Mouse (Mus musculus): ENCODE data around the gene Rerg. TPM values are rescaled to one million over a fixed set of nuclear protein-coding genes. Genes with fewer than 3 reads are reported as not detected.

The Rerg gene
- polyA plus RNA-seq, 2 experiments from 2014 or later, result not detected

DNA sequence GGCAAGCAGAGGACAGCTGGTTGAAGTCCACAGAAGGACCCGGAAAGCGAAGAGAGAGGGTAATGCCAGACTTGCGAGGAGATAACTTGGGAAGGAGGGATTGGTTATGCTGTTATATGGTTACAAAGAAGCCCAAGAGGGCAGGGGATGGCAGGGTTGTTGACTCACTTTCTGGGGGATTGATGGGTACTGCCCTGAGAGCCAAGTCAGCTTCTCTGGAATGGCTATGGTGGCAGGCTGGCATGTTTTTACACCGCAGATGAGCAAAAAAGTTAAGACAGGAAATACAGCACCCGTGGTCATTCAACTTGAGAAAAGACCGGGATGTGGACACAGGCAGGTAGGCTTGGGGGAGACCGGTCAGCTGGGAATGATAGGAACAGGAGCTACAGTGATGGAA is 7.8 kb downstream of the Rerg start:
- ATAC-seq, result no peak

DNA sequence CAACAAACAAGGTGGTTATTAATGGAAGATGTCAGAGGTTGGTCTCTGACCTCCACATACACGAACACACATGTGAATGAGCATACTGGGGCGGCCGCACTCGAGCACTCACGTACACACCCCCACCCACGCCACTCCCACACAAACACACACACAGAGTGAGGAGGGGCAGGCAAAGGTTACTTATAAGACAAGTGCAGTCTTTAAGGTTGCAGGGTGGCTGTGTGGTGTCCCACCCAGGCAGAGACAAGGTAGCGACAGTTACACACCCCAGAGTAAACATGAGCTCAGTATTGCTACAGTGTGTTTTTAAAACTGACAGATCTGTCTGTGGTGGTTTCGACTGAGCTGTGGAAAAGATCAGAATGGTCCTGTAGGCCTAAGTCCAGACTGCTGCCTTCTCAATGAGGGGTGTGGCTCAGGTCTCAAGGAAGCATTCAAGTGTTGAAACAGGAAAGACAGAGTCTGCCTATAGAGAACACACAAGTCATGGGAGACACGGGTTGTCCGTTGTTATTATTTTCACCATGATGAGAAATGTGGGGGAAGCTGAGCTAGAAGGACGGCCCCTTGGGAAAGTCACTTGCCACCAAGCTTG is 8.7 kb downstream of the Rerg start:
- no peak for ATAC-seq

DNA sequence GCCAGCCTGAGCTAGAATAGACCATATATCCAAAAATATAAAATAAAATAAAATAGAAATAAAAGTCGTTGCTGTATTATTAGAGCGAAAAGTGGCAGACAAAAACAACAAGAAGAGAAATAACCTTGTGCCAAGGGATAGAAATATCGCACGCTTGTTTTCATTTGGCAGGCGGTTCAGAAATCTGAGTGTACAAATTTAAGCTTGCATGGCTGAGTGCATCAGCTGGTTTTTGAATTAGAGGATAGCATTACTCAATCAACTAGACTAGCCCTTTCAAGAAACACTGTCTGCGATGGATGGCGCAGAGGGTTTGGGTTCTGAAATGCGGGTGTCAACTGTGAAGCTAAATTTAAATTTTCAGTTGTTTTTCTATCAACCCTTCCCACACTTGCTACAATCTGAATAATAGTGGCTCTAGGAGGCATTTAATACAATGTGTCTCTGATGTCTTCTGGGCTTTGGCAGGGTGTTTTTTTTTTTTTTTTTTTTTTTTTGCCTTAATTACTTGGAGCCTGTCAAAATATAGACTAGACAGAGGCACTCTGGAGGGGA is 10.8 kb downstream of the Rerg start:
- ATAC-seq, result no peak

- no peak for ATAC-seq
Measured at GRCm38 (mm10) chr6:137156437-137157219, 13.7 kb downstream of the Rerg start.

- ATAC-seq, result no peak
Measured at GRCm38 (mm10) chr6:137155196-137156137, 14.8 kb downstream of the Rerg start.

GRCm38 (mm10) chr6:137153021-137153420 is 17.3 kb downstream of the Rerg start:
- ATAC-seq, result no peak

- ATAC-seq, result no peak
Measured at GRCm38 (mm10) chr6:137151015-137151414, 19.3 kb downstream of the Rerg start.

- ATAC-seq, result no peak
Measured at GRCm38 (mm10) chr6:137149833-137150232, 20.5 kb downstream of the Rerg start.

GRCm38 (mm10) chr6:137146910-137147309 is 23.4 kb downstream of the Rerg start:
- ATAC-seq, result no peak

DNA sequence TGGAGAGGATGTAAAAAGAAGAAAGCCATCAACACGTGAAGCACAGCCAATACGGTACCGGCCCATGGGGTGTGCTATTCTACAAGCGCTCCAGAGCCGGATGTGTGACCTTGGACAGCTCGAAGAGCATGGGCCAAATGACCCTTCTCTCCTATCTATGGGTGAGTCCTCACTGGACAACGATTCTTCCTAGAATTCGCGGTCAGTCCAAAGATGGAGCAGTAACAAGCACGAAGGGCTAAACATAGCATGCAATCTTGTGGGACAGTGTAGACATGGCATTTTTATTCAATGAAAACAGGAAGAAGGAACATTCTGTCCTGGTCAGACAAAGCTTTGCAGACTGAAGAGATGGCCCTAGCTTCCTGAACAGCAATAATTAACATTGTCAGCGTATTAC is 24.7 kb downstream of the Rerg start:
- no peak for ATAC-seq

DNA sequence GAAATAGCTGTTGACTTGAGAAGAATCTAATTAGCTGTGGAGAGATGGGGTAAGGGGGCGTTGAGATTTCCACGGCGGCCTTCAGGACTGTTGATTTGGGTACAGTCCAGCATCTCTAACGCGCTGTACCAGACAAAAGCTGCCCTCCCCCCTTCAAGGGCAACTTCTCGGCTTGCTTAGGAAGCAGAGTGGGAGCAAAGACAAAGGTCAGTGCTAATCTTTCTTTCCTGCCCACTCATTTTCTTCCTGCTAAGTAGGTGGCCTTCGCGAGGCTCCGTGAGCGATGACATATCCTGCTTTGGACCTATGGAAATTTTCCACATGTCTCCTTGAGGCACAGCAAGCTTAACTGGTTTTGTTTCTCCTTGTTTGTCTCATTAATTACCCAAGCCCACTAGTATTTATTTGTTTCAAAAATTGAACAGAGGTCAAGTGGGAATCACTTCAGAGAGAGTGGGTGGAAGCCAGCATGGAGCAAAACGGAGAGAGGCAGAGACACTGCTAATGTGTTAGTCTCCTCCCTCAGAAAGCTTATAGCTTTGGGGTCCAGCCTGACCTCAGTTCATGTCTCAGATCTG is 25.2 kb downstream of the Rerg start:
- no peak for ATAC-seq

DNA sequence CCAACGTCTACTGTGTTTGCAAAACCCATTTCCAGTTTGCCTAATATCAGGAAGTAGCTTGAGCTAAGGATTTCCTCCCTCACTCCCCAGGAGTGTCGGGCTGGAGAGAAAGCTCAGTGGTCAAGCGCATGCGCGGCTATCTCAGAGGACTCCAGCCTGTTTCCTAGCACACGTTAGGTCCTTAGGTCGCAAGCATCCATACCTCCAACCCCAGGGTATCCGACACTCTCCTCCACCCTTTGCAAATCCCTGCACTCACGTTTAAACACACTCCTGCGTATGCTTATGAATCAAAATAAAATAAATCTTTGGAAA is 25.8 kb downstream of the Rerg start:
- no peak for ATAC-seq

DNA sequence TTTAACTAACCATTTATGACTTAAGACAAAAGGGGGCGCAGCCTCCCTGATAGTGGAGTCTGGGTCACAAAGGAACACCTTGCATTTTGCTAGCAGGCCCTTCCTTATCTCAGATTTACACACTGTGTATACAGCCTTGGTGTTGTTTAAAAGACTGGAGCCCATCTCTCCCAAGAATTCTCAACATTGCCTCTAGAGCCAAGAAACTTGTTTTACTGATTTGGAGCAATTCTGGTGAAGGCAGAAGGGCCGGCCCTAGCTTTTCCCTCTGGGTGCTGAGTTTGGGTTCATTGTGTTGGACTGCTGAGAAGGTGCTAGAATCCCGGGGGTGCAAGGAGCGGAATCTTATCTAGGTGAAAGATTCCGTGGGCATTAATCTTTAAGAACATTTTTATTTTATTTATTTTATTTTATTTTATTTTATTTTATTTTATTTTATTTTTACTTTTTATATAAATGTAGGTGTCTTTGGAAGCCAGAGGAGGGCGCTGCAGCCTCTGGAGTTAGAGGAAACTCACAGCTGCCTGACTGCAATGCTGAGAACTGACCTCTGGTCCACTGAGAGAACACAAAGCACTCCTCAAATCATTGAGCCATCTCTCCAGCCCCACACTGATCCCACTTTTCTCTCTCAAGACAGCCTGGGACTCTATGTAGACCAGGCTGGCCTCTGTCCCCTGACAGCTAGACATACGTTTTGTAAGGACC is 26.3 kb downstream of the Rerg start:
- no peak for ATAC-seq

DNA sequence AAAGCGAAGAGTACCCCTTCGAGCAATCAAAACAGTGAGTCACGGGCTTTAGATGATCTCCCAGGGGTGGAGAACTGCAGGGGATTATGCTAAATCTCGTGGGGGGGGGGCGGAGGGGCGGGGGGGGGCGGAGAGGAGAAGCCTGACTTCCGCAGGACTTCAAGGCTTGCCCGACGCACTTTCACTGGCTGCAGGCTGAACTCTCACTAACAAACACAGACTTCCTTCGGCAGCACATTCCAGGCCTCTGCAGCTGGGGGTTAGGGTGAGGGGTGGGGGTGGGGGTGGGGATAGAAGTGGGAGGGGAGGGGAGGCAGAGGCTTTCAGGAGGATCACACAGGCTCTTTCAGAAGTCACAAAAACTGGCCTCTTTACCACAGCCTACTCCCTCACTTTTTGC is 27.5 kb downstream of the Rerg start:
- ATAC-seq, result no peak

DNA sequence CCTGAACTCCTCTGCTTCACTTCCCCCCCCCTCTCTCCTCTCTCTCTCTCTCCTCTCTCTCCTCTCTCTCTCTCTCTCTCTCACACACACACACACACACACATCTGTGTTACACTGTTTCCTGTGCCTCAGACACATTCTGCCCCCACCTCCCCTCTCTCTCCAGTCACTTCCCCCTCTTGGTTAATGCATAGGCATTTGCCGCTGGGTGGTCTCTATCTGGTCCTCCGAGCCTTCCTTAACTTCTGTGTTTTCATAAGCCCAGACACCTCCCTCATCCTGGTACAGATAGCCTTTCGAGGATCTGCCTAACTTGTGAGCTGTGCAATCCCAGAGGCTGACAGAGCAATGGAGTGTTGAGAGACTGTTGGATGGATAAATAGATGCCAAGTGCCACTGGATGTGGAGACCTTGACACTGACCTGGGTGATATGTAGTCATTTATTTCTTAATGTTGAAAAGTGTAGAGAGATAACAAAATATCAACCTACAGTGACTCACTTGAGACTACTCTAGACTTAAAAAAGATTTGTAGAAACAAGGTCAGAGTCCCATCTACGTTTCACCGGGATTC is 29.0 kb downstream of the Rerg start:
- ATAC-seq, result no peak

DNA sequence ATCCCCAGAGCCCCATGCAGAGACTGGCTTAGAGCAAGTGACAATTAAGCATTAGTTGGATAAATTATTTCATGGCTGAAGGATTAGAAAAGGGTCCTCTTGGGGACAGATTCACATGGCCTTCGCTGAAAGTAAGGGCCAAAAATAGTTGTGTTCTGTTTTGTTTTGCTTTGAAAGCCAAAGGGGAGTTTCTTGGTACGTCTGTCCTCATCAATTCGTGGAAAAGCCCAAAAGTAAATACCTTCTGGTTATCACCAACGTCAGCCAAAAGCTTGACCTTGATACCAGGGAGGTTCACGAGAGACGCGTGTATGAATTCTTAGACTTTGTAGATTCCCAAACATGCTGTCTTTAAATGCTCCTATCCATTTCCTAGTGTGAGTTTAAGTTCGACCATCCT is 31.5 kb downstream of the Rerg start:
- no peak for ATAC-seq

DNA sequence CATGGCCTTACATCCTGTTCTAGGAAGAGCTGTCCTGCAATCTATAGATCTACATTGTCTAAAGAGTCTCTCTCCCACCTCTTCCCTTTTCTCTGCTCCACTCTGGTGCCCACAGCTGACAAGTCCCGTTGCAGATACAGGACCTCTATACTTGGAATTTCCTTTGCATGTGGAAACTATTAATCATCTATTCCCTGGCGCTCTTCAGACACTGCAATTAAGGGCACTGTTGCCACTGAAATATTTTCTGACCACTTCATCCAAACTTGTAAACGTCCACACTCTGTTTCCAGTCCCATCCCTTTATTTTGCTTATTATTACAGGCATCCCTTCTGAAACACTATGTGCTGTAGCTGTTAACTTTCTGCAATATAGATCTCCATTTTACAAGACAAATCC is 31.9 kb downstream of the Rerg start:
- ATAC-seq, result no peak

DNA sequence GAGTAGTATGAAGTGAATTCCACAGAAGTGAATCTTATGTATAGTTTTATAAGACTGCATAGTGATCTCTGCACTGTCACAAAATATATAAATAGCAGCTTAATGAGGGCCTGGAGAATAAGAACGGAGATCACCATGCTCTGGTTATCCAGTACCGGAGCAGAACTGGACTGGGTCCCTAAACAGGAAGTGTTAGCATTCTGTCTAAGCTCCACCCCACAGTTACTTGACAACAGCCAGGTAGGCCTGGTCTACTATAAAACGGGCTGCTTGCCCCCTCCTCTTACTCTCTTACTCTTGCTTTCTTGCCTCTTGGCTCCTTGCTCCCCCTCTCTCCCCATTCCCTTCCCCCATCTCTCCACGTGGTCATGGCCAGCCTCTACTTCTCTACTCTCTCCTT is 33.9 kb downstream of the Rerg start:
- ATAC-seq, result no peak

GRCm38 (mm10) chr6:137135506-137136391 is 34.5 kb downstream of the Rerg start:
- no peak for ATAC-seq

DNA sequence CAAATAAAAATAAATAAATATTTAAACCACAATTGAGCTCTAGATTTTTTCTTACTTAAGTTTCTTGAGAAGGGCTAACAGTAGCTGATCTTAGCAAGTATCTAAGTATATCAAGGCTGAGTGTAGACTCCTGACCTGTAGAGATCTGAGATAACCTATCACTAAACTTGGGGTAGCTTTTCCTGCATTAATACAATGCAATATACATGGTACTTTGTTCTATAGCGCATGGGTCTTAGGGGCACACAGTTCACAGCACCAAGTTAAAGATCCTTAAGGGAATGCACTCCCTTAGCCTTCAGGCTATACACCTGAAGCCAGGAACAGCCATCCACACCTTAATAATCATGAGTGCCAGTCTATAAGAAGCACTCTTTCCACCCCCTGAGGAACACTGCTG is 38.5 kb downstream of the Rerg start:
- ATAC-seq, result no peak

GRCm38 (mm10) chr6:137131349-137131748 is 38.9 kb downstream of the Rerg start:
- no peak for ATAC-seq

Data from CD4-positive, CD25-positive, alpha-beta regulatory T cell, adult 4 months (primary cell).